Mouse (Mus musculus) olfactory bulb, adult 2 months (tissue): ENCODE results near the gene Cbx8. TPM values are rescaled to one million over a fixed set of nuclear protein-coding genes. Genes with fewer than 3 reads are reported as not detected.

Experiments
- H3K27ac ChIP-seq: fragments of 200-500 bp; 2 replicates; pipeline ENCODE4 v1.5.1; 2012; ENCODE audit warnings: low read depth, low read length; ENCODE audit not compliant: insufficient read depth
- H3K4me1 ChIP-seq: fragments of 200-500 bp; 2 replicates; pipeline ENCODE4 v1.6.1; 2012; ENCODE audit warnings: low read length; ENCODE audit not compliant: control insufficient read depth, insufficient read depth
- H3K4me3 ChIP-seq: fragments of 200-500 bp; 2 replicates; pipeline ENCODE4 v1.5.1; 2012; ENCODE audit warnings: mild to moderate bottlenecking, low read depth, low read length, moderate library complexity; ENCODE audit not compliant: insufficient read depth
- CTCF ChIP-seq: fragments of 200-500 bp; IDR thresholded peaks from 2 replicates; pipeline ENCODE4 v1.5.1; 2012; ENCODE audit warnings: low read depth, mild to moderate bottlenecking, low read length, moderate library complexity; ENCODE audit not compliant: insufficient read depth
- POLR2A ChIP-seq: fragments of 200-500 bp; IDR thresholded peaks from 2 replicates; pipeline ENCODE4 v1.6.1; 2012; ENCODE audit warnings: mild to moderate bottlenecking, low read depth, low read length, moderate library complexity; ENCODE audit not compliant: insufficient read depth
- WGBS: fragments of 180-500 bp; shearing (Covaris S2); methylation state at CpG from one replicate; pipeline ENCODE4 v1.1.7; 2018; 5-methylcytosine and 5-hydroxymethylcytosine counted together
- polyA plus RNA-seq: library from polyadenylated mRNA; stranded (reverse); fragments of >200 nt; gene quantifications from 2 replicates; pipeline ENCODE4 v1.2.4, GENCODE M21; 2012; ENCODE audit warnings: low replicate concordance; ENCODE audit not compliant: missing spikeins, insufficient read depth, insufficient read length

Gene Cbx8
- polyA plus RNA-seq, 1 experiment = not detected

DNA sequence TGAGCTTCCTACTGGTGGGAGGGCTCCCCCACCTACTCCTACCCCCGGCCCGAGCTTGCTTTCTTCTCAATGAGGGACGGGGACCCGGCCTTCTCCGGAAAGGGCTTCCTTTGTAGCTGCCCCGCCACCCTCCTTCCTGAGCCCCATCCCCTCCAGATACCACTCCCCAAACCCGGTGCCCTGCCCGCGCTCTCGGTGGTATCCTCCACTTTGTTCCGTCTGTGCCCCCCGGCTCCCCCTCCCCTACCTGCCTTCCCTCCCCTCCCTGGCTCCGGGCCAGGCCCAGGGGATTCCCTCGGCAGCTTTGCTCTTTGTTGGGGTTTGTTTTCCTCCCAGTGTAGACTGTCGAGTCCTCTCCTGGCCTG lies 17.2 kb downstream of the Cbx8 start:
- TF ChIP-seq POLR2A = no peak
- TF ChIP-seq CTCF = no peak
- Histone ChIP-seq H3K4me1 (peaks cover 21% of the 10 kb centered on the region), H3K4me3 (peak overlapping the region; percentile 88), H3K27ac (no peak overlapping the region)
- under 1% methylated on average over 15 of the region's 15 CpGs for WGBS

DNA sequence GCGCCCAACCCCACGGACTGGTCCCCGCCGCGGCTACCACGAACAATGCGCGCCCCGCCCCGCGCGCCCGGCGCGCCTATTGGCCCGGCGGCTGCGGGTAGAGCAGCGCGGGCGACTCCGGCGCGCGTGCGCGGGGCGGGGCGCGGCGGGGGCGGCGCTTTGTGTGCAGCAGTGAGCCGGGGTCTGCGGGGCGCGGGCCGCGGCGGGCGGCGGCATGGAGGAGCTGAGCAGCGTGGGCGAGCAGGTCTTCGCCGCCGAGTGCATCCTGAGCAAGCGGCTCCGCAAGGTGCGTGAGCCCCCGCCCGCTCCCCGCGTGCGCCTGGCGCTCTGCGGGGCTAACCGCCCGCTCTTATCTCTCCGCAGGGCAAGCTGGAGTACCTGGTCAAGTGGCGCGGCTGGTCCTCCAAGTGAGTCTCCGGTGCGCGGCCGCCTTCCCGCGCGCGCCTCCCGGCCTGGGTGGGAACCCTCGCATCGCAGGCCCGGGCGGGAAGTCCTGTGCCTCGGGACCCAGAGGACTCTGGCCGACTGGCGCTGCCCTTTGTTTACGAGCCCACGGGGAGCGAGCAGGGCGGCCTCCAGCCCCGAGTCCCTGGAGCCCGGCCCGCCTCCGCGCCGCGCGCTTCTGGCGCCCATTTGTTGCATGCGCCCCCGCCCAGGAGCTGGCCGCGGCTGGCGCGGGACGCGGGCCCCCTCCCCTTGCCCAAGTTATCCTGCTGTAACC lies 17.7 kb downstream of the Cbx8 start, which contains the start of gene Cbx2:
Gene Cbx2, plus strand, starts transcription at position 68 of the 721 bp plus-strand sequence.
- TF ChIP-seq POLR2A = peak; percentile 73
- TF ChIP-seq CTCF = no peak
- Histone ChIP-seq H3K4me1 (peaks cover 21% of the 10 kb centered on the region), H3K4me3 (peak within 1 kb of the TSS; percentile 88), H3K27ac (no peak within 1 kb of the TSS)
- under 1% methylated on average over 98 of the region's 99 CpGs for WGBS

GRCm38 (mm10) chr11:119022068-119022894 lies 18.5 kb downstream of the Cbx8 start:
- TF ChIP-seq CTCF = peak; percentile 90
- TF ChIP-seq POLR2A = no peak
- 4% methylated on average over 42 of the region's 42 CpGs for WGBS
- peaks cover 21% of the 10 kb centered on the region for H3K4me1 ChIP-seq
- H3K4me3 ChIP-seq = peak overlapping the region; percentile 88
- no peak overlapping the region for H3K27ac ChIP-seq

- Histone ChIP-seq H3K4me3 (no peak overlapping the region), H3K27ac (no peak overlapping the region), H3K4me1 (peaks cover 21% of the 10 kb centered on the region)
- TF ChIP-seq POLR2A = no peak
- no peak for TF ChIP-seq CTCF
- WGBS = 71% methylated on average over 7 of the region's 7 CpGs
These were observed 19.6 kb downstream of the Cbx8 start for GRCm38 (mm10) chr11:119021180-119021579.

- Histone ChIP-seq H3K27ac (no peak overlapping the region), H3K4me3 (no peak overlapping the region), H3K4me1 (peaks cover 3% of the 10 kb centered on the region; the same call in 1 of the 2 replicates)
- WGBS = 86% methylated on average over 7 of the region's 7 CpGs
- TF ChIP-seq POLR2A = no peak
- TF ChIP-seq CTCF = no peak
These were observed 23.3 kb downstream of the Cbx8 start for GRCm38 (mm10) chr11:119017506-119017905.

DNA sequence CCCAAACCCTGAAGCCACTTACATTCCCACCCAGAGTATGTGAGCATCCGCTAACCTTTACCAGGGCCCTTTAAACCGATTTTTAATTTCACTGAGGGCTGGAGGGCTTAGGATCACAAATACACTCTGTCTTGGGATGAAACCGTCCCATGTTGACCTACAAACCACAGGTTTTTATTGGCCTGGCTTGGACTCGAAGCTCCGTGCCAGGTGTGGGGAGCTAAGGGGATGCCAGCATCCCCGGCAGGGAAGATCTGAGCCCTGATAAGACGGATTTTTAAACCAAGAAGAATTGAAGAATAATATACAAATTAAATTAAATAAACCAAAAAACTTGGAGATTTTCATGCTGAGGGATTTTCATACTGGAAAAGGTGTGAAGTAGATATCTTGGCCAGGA lies 26.3 kb downstream of the Cbx8 start:
- TF ChIP-seq CTCF (no peak), POLR2A (no peak)
- Histone ChIP-seq H3K27ac (no peak overlapping the region), H3K4me1 (no peaks in the 10 kb centered on the region), H3K4me3 (no peak overlapping the region)
- 88% methylated on average over 7 of the region's 7 CpGs for WGBS

DNA sequence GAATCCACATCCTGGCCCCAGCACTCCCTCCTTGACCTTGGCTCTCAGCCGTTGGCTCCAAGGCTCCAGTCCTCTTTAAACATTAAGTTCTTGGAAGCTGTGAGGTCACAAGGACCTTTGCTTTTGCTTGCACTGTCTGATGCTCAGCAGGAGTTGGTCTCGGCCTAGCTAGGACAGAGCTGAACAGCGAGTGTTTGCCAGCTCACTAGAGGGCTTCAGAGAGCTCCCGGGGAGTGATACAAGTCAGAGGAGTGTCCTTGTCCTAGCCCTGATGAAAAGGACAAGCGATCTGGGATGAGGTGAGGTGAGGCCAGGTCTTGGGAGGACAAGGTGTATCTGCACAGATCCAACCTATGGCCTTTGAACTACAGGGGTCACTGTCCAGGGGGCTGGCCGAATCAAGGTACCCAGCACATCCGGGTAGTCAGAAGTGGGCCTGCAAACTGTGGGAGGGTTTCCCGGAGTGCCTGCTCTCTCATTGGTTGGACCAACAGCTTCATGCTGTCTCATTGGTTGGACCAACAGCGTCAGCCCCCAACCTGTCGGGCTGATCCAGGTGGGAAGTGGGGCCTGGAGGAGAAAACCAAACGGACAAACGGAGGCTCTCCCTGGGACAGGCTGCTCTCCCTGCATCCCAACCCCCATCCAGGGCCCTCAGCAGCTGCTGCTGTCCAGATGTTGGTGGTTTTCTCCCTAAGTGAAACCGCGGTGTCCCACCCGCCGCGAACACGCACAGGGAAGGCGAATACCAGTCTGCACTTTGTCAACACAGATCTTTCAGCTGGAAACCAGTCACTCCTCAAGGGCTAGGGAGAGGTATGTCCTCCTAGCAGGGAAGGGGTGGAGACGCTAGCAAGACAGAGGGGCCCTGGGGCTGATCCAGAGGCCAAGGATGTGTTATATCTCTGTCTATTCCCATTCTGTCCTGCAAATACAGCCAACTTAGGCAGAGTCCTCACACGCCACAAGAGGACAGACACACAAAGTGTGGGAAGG lies 33.0 kb downstream of the Cbx8 start:
- no peak overlapping the region for H3K27ac ChIP-seq
- TF ChIP-seq POLR2A (no peak), CTCF (no peak)
- H3K4me3 ChIP-seq = no peak overlapping the region
- H3K4me1 ChIP-seq = no peaks in the 10 kb centered on the region
- WGBS = 40% methylated on average over 21 of the region's 21 CpGs

GRCm38 (mm10) chr11:119006462-119006861 lies 34.3 kb downstream of the Cbx8 start:
- H3K4me1 ChIP-seq = no peaks in the 10 kb centered on the region
- 67% methylated on average over 3 of the region's 3 CpGs for WGBS

DNA sequence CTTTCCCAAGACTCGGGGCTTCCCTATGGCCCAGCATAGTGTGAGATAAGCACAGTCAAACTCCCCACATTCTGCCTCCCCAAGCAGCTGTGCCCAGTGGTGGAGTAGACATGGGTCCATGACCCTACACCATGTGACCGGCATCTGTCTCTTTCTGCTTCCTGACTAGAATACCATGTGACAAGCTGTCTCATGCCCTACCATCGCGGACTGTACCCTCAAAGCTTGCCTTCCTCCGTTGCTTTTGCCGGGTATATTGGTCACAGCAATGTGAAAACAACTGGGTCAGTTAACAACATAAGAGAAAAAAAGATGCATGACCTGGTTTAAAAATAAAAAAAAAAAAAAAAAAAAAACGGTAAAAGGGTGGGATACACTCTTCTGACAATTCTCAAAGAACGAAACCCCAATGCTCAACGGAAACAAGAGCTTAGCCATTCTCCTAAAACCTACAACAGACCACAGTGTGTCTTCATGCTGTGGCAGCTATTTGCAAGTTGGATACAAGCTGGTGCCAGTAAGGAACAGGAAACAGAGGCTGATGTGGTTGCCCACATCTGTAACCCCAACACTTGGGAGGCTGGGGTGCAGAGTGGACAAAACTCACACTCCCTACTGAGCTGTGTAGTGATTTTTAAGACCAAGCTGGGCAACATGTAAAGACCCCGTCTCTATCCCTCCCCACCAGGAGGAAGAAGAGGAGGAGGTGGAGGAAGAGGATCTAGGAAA lies 35.1 kb downstream of the Cbx8 start:
- WGBS = 89% methylated on average over 10 of the region's 10 CpGs
- Histone ChIP-seq H3K4me1 (no peaks in the 10 kb centered on the region), H3K27ac (no peak overlapping the region), H3K4me3 (no peak overlapping the region)
- TF ChIP-seq CTCF (no peak), POLR2A (no peak)

More at GRCm38 (mm10) chr11:119006462-119006861, 34.3 kb downstream of the Cbx8 start:
- TF ChIP-seq POLR2A (no peak), CTCF (no peak)
- H3K27ac ChIP-seq = no peak overlapping the region
- no peak overlapping the region for H3K4me3 ChIP-seq
